Mouse (Mus musculus) megakaryocyte, adult 5-6 weeks (primary cell): ENCODE measurements around the gene Phc1. TPM values are rescaled to one million over a fixed set of nuclear protein-coding genes. Genes with fewer than 3 reads are reported as not detected.

Experiments
- total RNA-seq, 2 experiments: library from RNA; stranded (forward) in 1 of 2; stranded (reverse) in 1 of 2; fragments of 153-499, 151-499 nt in 1 of 2; fragments of 221-1000, 200-1000 nt in 1 of 2; gene quantifications; 2 replicates each; pipeline versions ENCODE4 v1.2.3 to v1.2.4; 2015 to 2017

Gene Phc1
- total RNA-seq, 2 experiments from 2014 or later = 3.3 to 5.0 TPM

Other genes starting within 250 kb of the Phc1 start
- 0.56 and 0.64 TPM in 2 replicates for gene Klrg1, start 57.7 kb downstream of the Phc1 start, total RNA-seq (2015)
- 0.44 and 0.65 TPM in 2 replicates for gene Klrg1, start 57.7 kb downstream of the Phc1 start, total RNA-seq (2017)
- 158 and 160 TPM in 2 replicates for gene M6pr, start 31.8 kb downstream of the Phc1 start, total RNA-seq (2015)
- 329 and 358 TPM in 2 replicates for gene M6pr, start 31.8 kb downstream of the Phc1 start, total RNA-seq (2017)
- gene Rimklb, start 158.2 kb upstream of the Phc1 start, total RNA-seq (2015) = not detected in 2 replicates
- not detected in 2 replicates for gene Rimklb, start 158.2 kb upstream of the Phc1 start, total RNA-seq (2017)
- gene Mfap5, start 165.3 kb upstream of the Phc1 start, total RNA-seq (2015) = not detected in 2 replicates
- not detected in 2 replicates for gene Mfap5, start 165.3 kb upstream of the Phc1 start, total RNA-seq (2017)
- 0.07 TPM in 1 of 2 replicates, not detected in the other for gene Aicda, start 213.2 kb upstream of the Phc1 start, total RNA-seq (2015)
- not detected in 2 replicates for gene Aicda, start 213.2 kb upstream of the Phc1 start, total RNA-seq (2017)